Mouse (Mus musculus) CH12.LX (cell line): ENCODE data around the gene Mpzl2. TPM values are rescaled to one million over a fixed set of nuclear protein-coding genes. Genes with fewer than 3 reads are reported as not detected.

Experiments used
- DNase-seq: peaks from one replicate; pipeline ENCODE4 v3.0.0-alpha.2; 2013; ENCODE audit errors: extremely low read depth
- H3K27ac ChIP-seq: 2 replicates; pipeline ENCODE4 v1.5.1; 2012; ENCODE audit warnings: low read depth, mild to moderate bottlenecking, control low read depth, moderate library complexity; ENCODE audit not compliant: insufficient read depth
- H3K27me3 ChIP-seq: replicated peaks from 2 replicates; pipeline ENCODE3; 2012; ENCODE audit warnings: inconsistent platforms
- H3K36me3 ChIP-seq, 2 experiments: replicated peaks in 1 of 2; 2 replicates each; pipeline versions ENCODE3 to v1.6.1; 2012; ENCODE audit warnings: inconsistent platforms in 1 of 2, low read length in 1 of 2, mild to moderate bottlenecking in 1 of 2, mixed read lengths in 1 of 2, moderate library complexity in 1 of 2; ENCODE audit not compliant: control insufficient read depth in 1 of 2, insufficient read depth in 1 of 2
- H3K4me1 ChIP-seq, 2 experiments: 2 replicates each; pipeline ENCODE4 v1.6.1; 2012; ENCODE audit warnings: inconsistent platforms in 1 of 2, moderate library complexity in 1 of 2; ENCODE audit not compliant: insufficient read depth in 2 of 2, control insufficient read depth in 1 of 2
- H3K4me2 ChIP-seq: 2 replicates; pipeline ENCODE4 v1.6.1; 2012; ENCODE audit warnings: low read depth, mild to moderate bottlenecking, control low read depth; ENCODE audit not compliant: poor library complexity, insufficient read depth, severe bottlenecking
- H3K4me3 ChIP-seq, 3 experiments: fragments of 150-350 bp in 1 of 3; sonication (generic) in 1 of 3; replicated peaks in 1 of 3; 2 replicates each; pipeline versions ENCODE3 to v1.5.1; 2011 to 2012; ENCODE audit warnings: low read depth in 2 of 3, low read length in 2 of 3, mild to moderate bottlenecking in 2 of 3, moderate library complexity in 2 of 3, control low read depth in 1 of 3, improper control_type of control experiment in 1 of 3, inconsistent platforms in 1 of 3, mixed read lengths in 1 of 3; ENCODE audit not compliant: poor library complexity in 1 of 3
- H3K79me2 ChIP-seq: replicated peaks from 2 replicates; pipeline ENCODE4 v1.6.1; 2012; ENCODE audit warnings: mild to moderate bottlenecking, moderate library complexity; ENCODE audit not compliant: control insufficient read depth, poor library complexity, insufficient read depth, severe bottlenecking; ENCODE audit errors: extremely low read depth
- H3K9ac ChIP-seq: 2 replicates; pipeline ENCODE4 v1.6.1; 2012; ENCODE audit warnings: low read depth, mild to moderate bottlenecking, control low read depth, moderate library complexity; ENCODE audit not compliant: insufficient read depth
- H3K9me3 ChIP-seq: replicated peaks from 2 replicates; pipeline ENCODE3; 2012; ENCODE audit warnings: low read length, inconsistent platforms, mixed read lengths
- BHLHE40 ChIP-seq: IDR thresholded peaks from 2 replicates; pipeline ENCODE4 v1.6.1; 2011; ENCODE audit warnings: mild to moderate bottlenecking, low read depth, low read length, improper control_type of control experiment
- ELF1 ChIP-seq: IDR thresholded peaks from 2 replicates; pipeline ENCODE4 v1.6.1; 2014; ENCODE audit warnings: low read depth, mild to moderate bottlenecking, inconsistent platforms, low read length, improper control_type of control experiment
- EP300 ChIP-seq: IDR thresholded peaks from 2 replicates; pipeline ENCODE4 v1.6.1; 2011; ENCODE audit warnings: low read length, improper control_type of control experiment
- ETS1 ChIP-seq: conservative IDR thresholded peaks from 2 replicates; pipeline ENCODE4 v1.6.1; 2012; ENCODE audit warnings: low read depth, mild to moderate bottlenecking, inconsistent platforms, low read length, improper control_type of control experiment, moderate library complexity
- GABPA ChIP-seq: IDR thresholded peaks from 2 replicates; pipeline ENCODE4 v1.6.1; 2012; ENCODE audit warnings: low read depth, low read length, improper control_type of control experiment, inconsistent platforms; ENCODE audit not compliant: insufficient replicate concordance
- IRF4 ChIP-seq: IDR thresholded peaks from 2 replicates; pipeline ENCODE4 v1.6.1; 2014; ENCODE audit warnings: low read depth, mild to moderate bottlenecking, inconsistent platforms, low read length, improper control_type of control experiment
- JUND ChIP-seq: conservative IDR thresholded peaks from 2 replicates; pipeline ENCODE4 v1.6.1; 2011; ENCODE audit warnings: low read depth, low read length, improper control_type of control experiment
- KAT2A ChIP-seq: IDR thresholded peaks from 2 replicates; pipeline ENCODE4 v1.6.1; 2012; ENCODE audit warnings: low read length, improper control_type of control experiment, inconsistent platforms; ENCODE audit not compliant: insufficient replicate concordance
- MEF2A ChIP-seq: IDR thresholded peaks from 2 replicates; pipeline ENCODE4 v1.6.1; 2014; ENCODE audit warnings: low read depth, mild to moderate bottlenecking, inconsistent platforms, low read length, improper control_type of control experiment, borderline replicate concordance
- MYC ChIP-seq: IDR thresholded peaks from 2 replicates; pipeline ENCODE4 v1.6.1; 2011; ENCODE audit warnings: low read depth, mild to moderate bottlenecking, improper control_type of control experiment, low read length
- POLR2A ChIP-seq: IDR thresholded peaks from 2 replicates; pipeline ENCODE4 v1.6.1; 2011; ENCODE audit warnings: low read depth, mild to moderate bottlenecking, improper control_type of control experiment, low read length
- POLR2AphosphoS2 ChIP-seq: IDR thresholded peaks from 2 replicates; pipeline ENCODE4 v1.6.1; 2011; ENCODE audit warnings: low read depth, low read length, improper control_type of control experiment
- RCOR1 ChIP-seq: conservative IDR thresholded peaks from 2 replicates; pipeline ENCODE4 v1.6.1; 2012; ENCODE audit warnings: low read depth, mild to moderate bottlenecking, inconsistent platforms, low read length, improper control_type of control experiment
- SIN3A ChIP-seq: IDR thresholded peaks from 2 replicates; pipeline ENCODE4 v1.6.1; 2012; ENCODE audit warnings: low read length, improper control_type of control experiment, inconsistent platforms
- TCF12 ChIP-seq: IDR thresholded peaks from 2 replicates; pipeline ENCODE4 v1.6.1; 2014; ENCODE audit warnings: low read depth, mild to moderate bottlenecking, inconsistent platforms, low read length, improper control_type of control experiment
- dilution Hi-C: fragments of 300-500 bp; cut with MboI; formaldehyde crosslinking; loops from 2 replicates; pipeline ENCODE4 v1.14.3; 2020; ENCODE audit warnings: low sequenced_read_pairs; ENCODE audit not compliant: extremely low pct_unique_long_range_greater_than_20kb, extremely low pct_ligation_motif_present
- in situ Hi-C: fragments of 300-500 bp; cut with MboI; formaldehyde crosslinking; loops from 3 replicates; pipeline ENCODE4 v1.14.3; 2019; ENCODE audit warnings: low sequenced_read_pairs, low pct_ligation_motif_present, low pct_unique_long_range_greater_than_20kb, mixed read lengths
- polyA plus RNA-seq: library from polyadenylated mRNA; unstranded; fragments of >175 nt; gene quantifications from 2 replicates; pipeline ENCODE4 v1.2.1, GENCODE M21; 2012; ENCODE audit warnings: low read depth; ENCODE audit not compliant: insufficient read length
- total RNA-seq, 2 experiments: library from RNA; depleted of rRNA; stranded (reverse); fragments of 300-350 nt in 1 of 2; fragments of >200 nt in 1 of 2; gene quantifications; 2 replicates each; pipeline ENCODE4 v1.2.3; 2012 to 2014

Gene Mpzl2
- total and polyA plus RNA-seq, 3 experiments, result 0.27 to 0.36 (median 0.30) TPM

GRCm38 (mm10) chr9:45084556-45084955 is 45.0 kb downstream of the Mpzl2 start:
- in situ Hi-C loops (no loop called here), dilution Hi-C loops (no loop called here)
- Histone ChIP-seq H3K27ac (no peak overlapping the region), H3K4me1 (peaks cover 20 to 43% of the 10 kb centered on the region in 2 experiments), H3K9me3 (no peaks in the 10 kb centered on the region), H3K4me2 (peak overlapping the region; percentile 24; the same call in 1 of the 2 replicates), H3K79me2 (no peaks in the 10 kb centered on the region), H3K27me3 (no peaks in the 10 kb centered on the region), H3K9ac (no peak overlapping the region), H3K36me3 (no peaks in the 10 kb centered on the region), H3K4me3 (no peak overlapping the region)
- peak; percentile 32; the same call in 1 of the 2 replicates for TF ChIP-seq ELF1
- peak; percentile 23; the same call in 1 of the 2 replicates for TF ChIP-seq TCF12
- TF ChIP-seq GABPA, result no peak
- TF ChIP-seq IRF4, result no peak
- 0 out of 2 replicates have a peak, but pooled peaks have one; percentile 31 for TF ChIP-seq EP300
- no peak for DNase-seq

- no peak for TF ChIP-seq JUND
- TF ChIP-seq ELF1, result peak; percentile 52
- TF ChIP-seq BHLHE40, result no peak
- no peak for DNase-seq
- Histone ChIP-seq H3K9me3 (no peaks in the 10 kb centered on the region), H3K36me3 (no peaks in the 10 kb centered on the region), H3K4me1 (peaks cover 20 to 39% of the 10 kb centered on the region in 2 experiments), H3K27me3 (no peaks in the 10 kb centered on the region), H3K4me2 (no peak overlapping the region), H3K4me3 (no peak overlapping the region), H3K79me2 (no peaks in the 10 kb centered on the region), H3K27ac (no peak overlapping the region), H3K9ac (no peak overlapping the region)
- in situ Hi-C loops, result no loop called here
- dilution Hi-C loops, result no loop called here
Observed at GRCm38 (mm10) chr9:45085741-45086690, 46.4 kb downstream of the Mpzl2 start.

- H3K4me2 ChIP-seq, result no peak overlapping the region
- H3K27ac ChIP-seq, result no peak overlapping the region
- no peak overlapping the region for H3K9ac ChIP-seq
- no peak overlapping the region for H3K4me3 ChIP-seq
- TF ChIP-seq ETS1 (no peak), POLR2AphosphoS2 (no peak), MEF2A (no peak), MYC (no peak), POLR2A (no peak), SIN3A (no peak), JUND (no peak), KAT2A (no peak), RCOR1 (no peak)
- peaks cover 21 to 37% of the 10 kb centered on the region in 2 experiments for H3K4me1 ChIP-seq
- in situ Hi-C loops (no loop called here), dilution Hi-C loops (no loop called here)
- no peaks in the 10 kb centered on the region for H3K79me2 ChIP-seq
- H3K36me3 ChIP-seq, result no peaks in the 10 kb centered on the region
- DNase-seq, result no peak
- H3K27me3 ChIP-seq, result no peaks in the 10 kb centered on the region
- no peaks in the 10 kb centered on the region for H3K9me3 ChIP-seq
Observed at GRCm38 (mm10) chr9:45088040-45088439, 48.4 kb downstream of the Mpzl2 start.
